Mouse (Mus musculus) regulatory T cell (primary cell): Measurements from ENCODE around the gene Gm5114.
"Not testable (repeated sequence)": the region's sequence is repeated elsewhere in the genome, so short reads cannot be mapped to it uniquely, and the experiment has no call there.

Source experiments
- in situ Hi-C: fragments of 300-600 bp; cut with MboI, MseI; formaldehyde crosslinking; loops from one replicate; pipeline ENCODE4 v1.15.1; 2025; ENCODE audit warnings: high pct_unique_total_duplicates

The Gm5114 gene

GRCm38 (mm10) chr7:39413060-39413459 is at the start of gene Gm5114:
Gm5114 (minus strand) TSS chr7:39413160.
- in situ Hi-C loops, result not testable (repeated sequence)

- in situ Hi-C loops, result no loop called here
Measured at GRCm38 (mm10) chr7:39455806-39456205, 42.8 kb upstream of the Gm5114 start.

DNA sequence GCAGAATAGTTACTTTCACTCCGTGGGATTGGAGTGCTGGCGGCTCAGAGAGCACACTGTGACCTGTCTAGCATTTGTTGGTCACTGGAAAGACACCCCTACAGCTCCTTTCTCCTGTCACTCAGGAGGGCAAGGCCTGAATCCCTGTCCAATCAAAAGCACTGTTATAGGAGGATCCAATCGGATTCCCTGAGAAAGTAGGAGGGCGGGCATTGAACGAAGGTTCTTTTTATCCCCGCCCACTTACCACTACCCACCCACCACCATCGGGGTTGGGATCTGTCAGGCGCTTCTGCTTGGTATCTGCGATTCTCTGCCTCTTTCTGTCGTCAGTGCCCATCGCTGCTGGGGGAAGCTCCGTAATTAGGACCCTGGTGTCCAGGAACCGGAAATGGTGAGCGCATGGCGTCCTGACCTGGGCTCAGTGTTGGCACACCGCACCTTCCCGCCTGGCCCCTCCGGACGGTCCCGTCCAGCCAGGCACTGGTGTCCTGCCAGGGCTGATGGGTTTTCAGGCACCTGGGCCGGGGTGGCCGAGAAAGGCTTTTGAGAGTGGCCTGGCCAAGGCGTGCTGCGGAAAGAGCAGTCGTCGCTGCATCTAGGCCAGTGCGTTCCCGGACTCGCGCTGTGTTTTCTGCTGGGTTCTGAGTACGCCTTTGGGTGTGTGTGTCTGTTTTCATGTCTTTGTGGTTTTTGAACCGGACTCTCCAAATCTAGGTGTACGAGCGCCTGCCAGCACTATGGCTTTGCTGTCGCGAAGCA is 36.5 kb upstream of the Gm5114 start:
- in situ Hi-C loops, result loop anchor here (25.0 kb wide), 1 partner anchor 462 kb away; no protein-coding TSS in a partner anchor

DNA sequence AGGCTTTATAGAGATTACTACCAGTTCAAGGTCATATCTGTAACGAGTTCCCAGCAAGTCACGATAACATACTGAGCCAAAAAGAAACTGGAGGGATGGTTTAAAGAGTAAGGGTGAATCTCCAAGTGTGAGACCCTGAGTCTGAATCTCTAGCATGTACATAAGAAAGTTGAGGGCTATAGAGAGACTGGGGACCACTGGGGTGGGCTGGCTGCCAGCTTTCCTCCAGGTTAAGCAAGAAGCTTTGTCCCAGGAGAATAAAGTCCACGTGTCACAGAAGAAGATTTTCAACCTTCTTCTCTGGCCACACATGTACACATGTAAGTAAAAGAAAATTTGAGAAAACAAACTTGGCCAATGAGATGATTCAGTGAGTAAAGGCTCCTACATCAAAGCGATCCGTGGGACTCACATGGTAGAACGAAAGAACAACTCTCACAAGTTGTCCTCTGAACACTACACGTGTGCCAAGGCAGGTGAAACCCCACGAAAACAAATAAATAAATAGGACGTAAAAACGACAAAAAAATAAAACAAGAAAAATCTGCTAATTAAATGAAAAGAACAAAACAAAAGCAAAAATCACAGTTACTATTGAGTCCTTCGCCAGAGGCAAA is 35.8 kb upstream of the Gm5114 start:
- in situ Hi-C loops, result loop anchor here (25.0 kb wide), 1 partner anchor 461 kb away; no protein-coding TSS in a partner anchor

DNA sequence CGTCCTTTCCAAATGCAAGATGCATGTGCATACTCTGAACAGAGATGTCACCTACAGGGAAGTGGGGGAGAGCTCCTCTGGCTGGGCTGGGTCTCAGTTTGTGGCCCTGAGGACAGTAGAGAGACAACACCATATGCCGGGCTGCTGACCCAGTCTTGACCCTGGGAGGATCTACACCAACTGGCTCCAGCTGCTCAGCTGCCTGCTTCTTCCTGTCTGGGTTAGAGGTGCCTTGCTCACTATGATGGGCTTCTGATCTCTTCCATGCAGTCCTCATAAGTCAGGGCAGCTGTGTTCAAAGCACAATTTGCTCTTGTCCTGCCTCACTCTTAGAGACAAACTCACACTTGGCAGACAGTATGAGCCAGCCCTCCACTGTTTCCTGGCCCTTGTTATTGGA is 28.3 kb upstream of the Gm5114 start:
- in situ Hi-C loops, result loop anchor here (25.0 kb wide), 1 partner anchor 454 kb away; no protein-coding TSS in a partner anchor

DNA sequence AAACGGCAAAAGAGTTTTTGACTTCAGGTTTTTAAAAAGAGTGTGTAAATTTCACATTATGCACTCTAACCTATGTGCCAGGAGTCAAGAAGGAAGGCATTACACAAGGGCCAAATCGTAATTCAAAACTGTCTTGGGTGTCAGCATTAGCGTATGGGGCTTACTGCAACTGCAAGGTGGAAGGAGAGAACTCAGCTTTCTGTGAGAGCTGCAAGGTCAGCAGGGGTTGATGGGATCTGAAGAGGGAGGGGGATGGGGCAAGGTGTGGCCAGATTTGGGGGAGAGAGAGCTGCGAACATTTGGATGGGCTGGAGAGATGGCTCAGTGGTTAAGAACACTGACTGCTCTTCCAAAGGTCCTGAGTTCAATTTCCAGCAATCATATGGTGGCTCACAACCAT is 27.4 kb upstream of the Gm5114 start:
- in situ Hi-C loops, result loop anchor here (25.0 kb wide), 1 partner anchor 453 kb away; no protein-coding TSS in a partner anchor
